Mouse (Mus musculus): ENCODE measurements around the gene Hipk2.

DNA sequence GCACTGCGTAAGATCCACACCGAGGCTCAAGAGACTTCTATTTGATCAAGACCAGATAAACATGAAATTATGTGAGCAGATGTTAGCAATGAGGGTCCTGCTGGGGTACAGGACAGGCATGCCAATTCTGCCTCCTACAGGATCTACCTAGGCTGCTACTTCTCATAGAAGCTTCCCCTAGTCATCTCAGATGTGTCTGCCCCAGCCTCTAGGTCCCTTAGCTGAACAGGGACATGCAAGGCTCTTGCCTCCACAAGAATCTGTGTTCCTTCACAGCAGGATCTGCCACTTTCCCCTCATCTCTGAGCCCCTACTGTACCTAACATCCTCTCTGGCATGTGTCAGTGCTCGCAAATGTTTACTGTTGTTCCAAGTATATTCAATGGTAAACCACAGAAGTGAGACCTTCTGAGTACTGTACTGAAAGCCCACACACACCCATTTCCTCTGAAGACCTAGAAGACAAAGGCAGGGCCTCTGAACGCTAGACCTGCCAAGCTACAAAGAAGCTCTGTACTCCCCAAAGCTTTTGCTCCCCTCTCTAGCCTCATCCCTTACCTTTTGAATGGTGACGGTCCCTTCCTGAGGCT is 86.6 kb downstream of the Hipk2 start:
- TF ChIP-seq CTCF (IDR thresholded peaks at IDR 0.05 in 2 of 3, conservative IDR thresholded peaks at IDR 0.05 in 1 of 3; ENCODE audit: control insufficient read depth in 1 of 3, insufficient read depth in 1 of 3, low read depth in 2 of 3, low read length in 3 of 3, poor library complexity in 1 of 3, severe bottlenecking in 1 of 3) (no peak), MYC (IDR thresholded peaks at IDR 0.05; ENCODE audit: low read depth, low read length) (no peak), RAD21 (IDR thresholded peaks at IDR 0.05; ENCODE audit: low read depth, low read length) (no peak), POLR2A (IDR thresholded peaks at IDR 0.05; ENCODE audit: control insufficient read depth in 1 of 2, insufficient read depth in 1 of 2, low read depth in 1 of 2, low read length in 2 of 2, poor library complexity in 1 of 2) (no peak), SMC3 (IDR thresholded peaks at IDR 0.05; ENCODE audit: low read depth, low read length) (no peak), POLR2AphosphoS2 (IDR thresholded peaks at IDR 0.05; ENCODE audit: low read length) (no peak), ZMIZ1 (IDR thresholded peaks at IDR 0.05; ENCODE audit: low read depth, low read length) (no peak), ZNF384 (IDR thresholded peaks at IDR 0.05; ENCODE audit: low read depth, low read length) (no peak), MAFK (IDR thresholded peaks at IDR 0.05; ENCODE audit: borderline replicate concordance, low read depth, low read length) (no peak), NRF1 (IDR thresholded peaks at IDR 0.05; ENCODE audit: insufficient read depth, low read depth, low read length, poor library complexity, severe bottlenecking) (no peak), MEF2A (IDR thresholded peaks at IDR 0.05; ENCODE audit: extremely low read depth, insufficient replicate concordance, low read depth, low read length, poor library complexity, severe bottlenecking) (no peak)
